Comparison of ENCODE assay signal across 29 mouse cellular contexts in genomic region chr10:117579771-117580284, GRCm38 (mm10).
"Had no signal": no experiment of that assay in that cellular context is flagged by ENCODE, and none has a peak within 500 bp of the region (broad histone marks: within the 10 kb centered on the region; RNA-seq: fewer than 3 reads in every experiment).

No protein-coding gene starts in this region.

- H3K27ac ChIP-seq: heart, embryonic 10.5 days; heart, embryonic 13.5 days; heart, embryonic 15.5 days; hindbrain, embryonic 10.5 days; hindbrain, embryonic 12.5 days; hindbrain, embryonic 13.5 days; hindbrain, embryonic 14.5 days; hindbrain, embryonic 15.5 days; hindbrain, postnatal 0 days; intestine, embryonic 15.5 days; kidney, embryonic 15.5 days; kidney, postnatal 0 days; layer of hippocampus, adult 2 months had no signal

- H3K27me3 ChIP-seq: heart, embryonic 13.5 days; heart, embryonic 15.5 days; hindbrain, embryonic 12.5 days; hindbrain, embryonic 13.5 days; hindbrain, embryonic 15.5 days; intestine, embryonic 15.5 days; kidney, embryonic 15.5 days had no signal

- H3K4me1 ChIP-seq: heart, embryonic 10.5 days; heart, embryonic 12.5 days; heart, embryonic 13.5 days; heart, embryonic 15.5 days; hindbrain, embryonic 15.5 days; intestine, embryonic 15.5 days; kidney, embryonic 15.5 days had no signal

- H3K36me3 ChIP-seq: heart, embryonic 10.5 days; heart, embryonic 12.5 days; heart, embryonic 13.5 days; heart, embryonic 15.5 days; hindbrain, embryonic 10.5 days; hindbrain, embryonic 12.5 days; hindbrain, embryonic 13.5 days; hindbrain, embryonic 15.5 days; intestine, embryonic 15.5 days; kidney, embryonic 15.5 days had no signal

- DNase-seq: heart, postnatal 10 days; heart, postnatal 14 days; heart, postnatal 36 days; heart, postnatal 4 days; kidney, adult 11 months; kidney, adult 18-20 months; kidney, adult 2 months; kidney, adult 8-10 months; kidney, adult 9 months; kidney, postnatal 10 days; kidney, postnatal 25 days; kidney, postnatal 36 days; kidney, postnatal 4 days; layer of hippocampus, adult 9-11 months; layer of hippocampus, postnatal 36 days had no signal

- H3K4me3 ChIP-seq: heart, embryonic 10.5 days; heart, embryonic 12.5 days; heart, embryonic 13.5 days; heart, embryonic 15.5 days; hindbrain, embryonic 10.5 days; hindbrain, embryonic 12.5 days; hindbrain, embryonic 13.5 days; hindbrain, embryonic 15.5 days; intestine, embryonic 15.5 days; kidney, embryonic 15.5 days; layer of hippocampus, adult 2 months had no signal

- H3K9me3 ChIP-seq: heart, embryonic 10.5 days; heart, embryonic 12.5 days; heart, embryonic 13.5 days; heart, embryonic 15.5 days; hindbrain, embryonic 10.5 days; hindbrain, embryonic 12.5 days; hindbrain, embryonic 13.5 days; hindbrain, embryonic 15.5 days; intestine, embryonic 15.5 days; kidney, embryonic 15.5 days had no signal
